Mouse (Mus musculus): ENCODE measurements around the gene Galnt14. TPM values are rescaled to one million over a fixed set of nuclear protein-coding genes. Genes with fewer than 3 reads are reported as not detected.
A peak's percentile ranks its signal among the peaks of the same experiment; 100 is the strongest.

Galnt14 gene
- polyA plus RNA-seq, 1 experiment from 2014 or later = 5.4 TPM

DNA sequence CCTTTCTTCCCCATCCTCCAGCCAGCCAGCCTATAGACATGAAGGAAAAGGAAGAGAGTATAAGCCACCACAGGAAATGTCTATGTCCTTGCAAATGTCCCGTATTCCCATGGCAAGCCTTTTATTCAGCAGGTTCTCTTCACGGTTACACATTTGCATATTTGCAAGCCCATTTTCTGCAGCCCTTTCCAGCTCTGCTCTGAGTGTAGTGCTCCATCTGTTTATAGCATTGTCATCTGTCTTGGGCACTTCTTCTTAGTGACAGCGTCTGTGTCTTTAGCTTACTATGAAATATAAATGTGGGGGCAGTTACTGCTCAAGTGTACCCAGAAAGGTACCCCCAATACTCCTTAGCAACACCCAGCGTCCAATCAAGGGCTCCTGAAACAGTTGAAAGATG lies 83.3 kb downstream of the Galnt14 start:
- no peaks in the 10 kb centered on the region for H3K4me1 ChIP-seq (replicated peaks; ENCODE audit: control insufficient read depth, insufficient read depth, low read length)
- H3K36me3 ChIP-seq (ENCODE audit: control insufficient read depth, insufficient read depth, low read length) = no peaks in the 10 kb centered on the region
- 85% methylated on average over 4 of the region's 4 CpGs for WGBS
- no peak overlapping the region for H3K4me3 ChIP-seq (ENCODE audit: low read depth, low read length)
- no peak overlapping the region for H3K27ac ChIP-seq (ENCODE audit: low read depth, low read length)
- ATAC-seq (replicated peaks; ENCODE audit: low FRiP score) = no peak
- no peak overlapping the region for H3K4me2 ChIP-seq (ENCODE audit: low read depth, low read length, severe bottlenecking)
- H3K9ac ChIP-seq (ENCODE audit: low read length) = no peak overlapping the region
- H3K27me3 ChIP-seq (ENCODE audit: control insufficient read depth, insufficient read depth, low read length) = no peaks in the 10 kb centered on the region
- no peak for DNase-seq (ENCODE audit: low spot score)
- no peaks in the 10 kb centered on the region for H3K9me3 ChIP-seq (ENCODE audit: control insufficient read depth, low read length)

DNA sequence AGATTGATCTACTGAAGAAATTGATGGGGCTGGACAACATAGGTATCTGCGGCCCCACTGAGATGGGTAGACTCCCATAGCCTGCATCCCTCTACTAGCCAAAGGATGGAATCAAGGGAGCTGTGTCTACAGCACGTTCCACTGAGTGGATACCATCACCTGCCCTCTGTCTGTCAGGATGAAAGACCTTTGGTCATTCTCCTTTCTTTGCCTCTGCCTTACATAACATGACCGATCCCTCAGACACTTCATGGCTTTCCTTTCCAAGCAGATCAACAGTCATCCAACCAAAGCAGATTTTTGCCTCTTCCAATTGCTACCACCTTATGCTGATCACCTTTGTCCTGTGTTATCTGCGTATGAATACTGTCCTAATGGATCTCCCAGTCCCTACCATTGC lies 90.2 kb downstream of the Galnt14 start:
- WGBS = 85% methylated on average over 4 of the region's 4 CpGs

DNA sequence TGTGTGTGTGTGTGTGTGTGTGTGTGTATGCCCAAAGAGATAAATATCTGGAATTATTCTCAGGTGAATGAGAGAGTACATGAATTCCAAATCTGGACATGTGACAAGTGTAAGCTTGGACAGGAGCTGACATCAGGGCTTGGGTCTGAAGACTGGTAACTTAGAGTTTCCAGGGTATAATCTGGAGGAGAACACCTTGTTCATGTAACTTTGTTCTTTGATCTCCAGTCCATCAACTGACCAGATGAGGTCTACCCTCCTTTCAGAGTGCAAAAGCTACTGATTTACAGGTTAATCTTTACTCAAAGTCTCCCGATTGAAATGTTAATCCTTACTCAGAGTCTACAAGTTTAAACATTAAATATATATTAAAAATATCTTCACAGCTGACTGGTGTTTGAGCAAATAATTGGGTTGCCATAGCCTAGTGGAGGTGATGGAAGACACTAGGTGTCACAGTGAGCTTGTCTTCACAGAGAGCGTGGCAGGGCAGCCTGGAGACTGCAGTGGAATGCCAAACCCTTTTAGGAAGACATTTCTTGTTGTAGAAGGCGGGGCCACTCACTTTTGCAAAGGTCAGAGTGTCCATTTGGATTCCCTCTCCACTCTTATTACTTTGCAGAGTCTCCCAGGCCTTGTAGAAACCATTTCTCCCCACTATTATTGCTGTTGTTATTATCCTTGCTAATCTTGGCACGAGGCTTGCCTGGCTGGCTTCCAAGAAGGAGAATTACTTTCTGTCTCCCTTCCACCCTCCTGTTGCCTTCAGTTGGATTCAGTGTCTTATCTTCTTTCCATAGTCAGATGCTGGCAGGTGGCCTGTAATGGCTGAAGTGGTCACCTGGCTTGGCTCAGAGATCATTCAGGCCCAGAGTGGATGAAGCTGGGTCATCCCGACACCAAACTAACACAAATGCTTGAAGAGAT lies 107.4 kb downstream of the Galnt14 start:
- H3K4me2 ChIP-seq (ENCODE audit: low read depth, low read length, severe bottlenecking) = no peak overlapping the region
- H3K27me3 ChIP-seq (ENCODE audit: control insufficient read depth, insufficient read depth, low read length) = no peaks in the 10 kb centered on the region
- no peak overlapping the region for H3K27ac ChIP-seq (ENCODE audit: low read depth, low read length)
- no peak overlapping the region for H3K9ac ChIP-seq (ENCODE audit: low read length)
- no peaks in the 10 kb centered on the region for H3K9me3 ChIP-seq (ENCODE audit: control insufficient read depth, low read length)
- 85% methylated on average over 5 of the region's 5 CpGs for WGBS
- no peaks in the 10 kb centered on the region for H3K36me3 ChIP-seq (ENCODE audit: control insufficient read depth, insufficient read depth, low read length)
- DNase-seq (ENCODE audit: low spot score) (no peak), ATAC-seq (replicated peaks; ENCODE audit: low FRiP score) (no peak)
- no peak overlapping the region for H3K4me3 ChIP-seq (ENCODE audit: low read depth, low read length)
- no peaks in the 10 kb centered on the region for H3K4me1 ChIP-seq (replicated peaks; ENCODE audit: control insufficient read depth, insufficient read depth, low read length)

More for the DNA sequence above, 90.2 kb downstream of the Galnt14 start:
- H3K9me3 ChIP-seq (ENCODE audit: control insufficient read depth, low read length) = no peaks in the 10 kb centered on the region
- no peaks in the 10 kb centered on the region for H3K36me3 ChIP-seq (ENCODE audit: control insufficient read depth, insufficient read depth, low read length)
- ATAC-seq (replicated peaks; ENCODE audit: low FRiP score) (no peak), DNase-seq (ENCODE audit: low spot score) (no peak)
- H3K4me3 ChIP-seq (ENCODE audit: low read depth, low read length) = no peak overlapping the region
- H3K4me1 ChIP-seq (replicated peaks; ENCODE audit: control insufficient read depth, insufficient read depth, low read length) = no peaks in the 10 kb centered on the region
- H3K9ac ChIP-seq (ENCODE audit: low read length) = no peak overlapping the region
- H3K27ac ChIP-seq (ENCODE audit: low read depth, low read length) = no peak overlapping the region
- no peaks in the 10 kb centered on the region for H3K27me3 ChIP-seq (ENCODE audit: control insufficient read depth, insufficient read depth, low read length)
- H3K4me2 ChIP-seq (ENCODE audit: low read depth, low read length, severe bottlenecking) = no peak overlapping the region

- H3K4me3 ChIP-seq (ENCODE audit: low read depth, low read length) = no peak overlapping the region
- H3K9me3 ChIP-seq (ENCODE audit: control insufficient read depth, low read length) = no peaks in the 10 kb centered on the region
- WGBS = 89% methylated on average over 6 of the region's 6 CpGs
- no peaks in the 10 kb centered on the region for H3K27me3 ChIP-seq (ENCODE audit: control insufficient read depth, insufficient read depth, low read length)
- no peak overlapping the region for H3K9ac ChIP-seq (ENCODE audit: low read length)
- ATAC-seq (replicated peaks; ENCODE audit: low FRiP score) (no peak), DNase-seq (ENCODE audit: low spot score) (no peak)
- H3K4me1 ChIP-seq (replicated peaks; ENCODE audit: control insufficient read depth, insufficient read depth, low read length) = no peaks in the 10 kb centered on the region
- H3K27ac ChIP-seq (ENCODE audit: low read depth, low read length) = no peak overlapping the region
- no peaks in the 10 kb centered on the region for H3K36me3 ChIP-seq (ENCODE audit: control insufficient read depth, insufficient read depth, low read length)
- H3K4me2 ChIP-seq (ENCODE audit: low read depth, low read length, severe bottlenecking) = no peak overlapping the region
These were observed 110.3 kb downstream of the Galnt14 start for GRCm38 (mm10) chr17:73599923-73600322.

DNA sequence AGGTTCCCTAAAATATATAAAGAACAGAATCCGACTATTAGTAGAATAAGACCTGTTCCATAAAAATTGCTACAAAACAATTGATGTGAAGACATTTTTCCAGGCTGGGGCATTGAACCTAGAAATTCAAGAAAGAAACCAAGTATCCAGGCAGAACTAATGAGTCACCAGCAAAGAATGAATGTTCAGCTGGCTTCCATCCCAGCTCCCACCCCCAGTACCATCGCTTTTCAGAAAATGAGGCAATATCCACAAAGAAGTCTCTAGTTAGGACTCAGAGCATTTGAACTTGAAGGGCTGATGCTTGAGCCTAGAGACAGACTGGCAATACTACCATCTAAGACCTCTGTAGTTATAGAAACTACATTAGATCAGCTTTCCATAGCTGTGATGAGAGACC lies 118.2 kb downstream of the Galnt14 start:
- Histone ChIP-seq H3K4me1 (replicated peaks; ENCODE audit: control insufficient read depth, insufficient read depth, low read length) (no peaks in the 10 kb centered on the region), H3K27ac (ENCODE audit: low read depth, low read length) (no peak overlapping the region), H3K9ac (ENCODE audit: low read length) (no peak overlapping the region), H3K27me3 (ENCODE audit: control insufficient read depth, insufficient read depth, low read length) (no peaks in the 10 kb centered on the region), H3K4me3 (ENCODE audit: low read depth, low read length) (no peak overlapping the region), H3K36me3 (ENCODE audit: control insufficient read depth, insufficient read depth, low read length) (no peaks in the 10 kb centered on the region), H3K9me3 (ENCODE audit: control insufficient read depth, low read length) (no peaks in the 10 kb centered on the region), H3K4me2 (ENCODE audit: low read depth, low read length, severe bottlenecking) (no peak overlapping the region)
- WGBS = 91% methylated on average over 2 of the region's 2 CpGs
- DNase-seq (ENCODE audit: low spot score) (no peak), ATAC-seq (replicated peaks; ENCODE audit: low FRiP score) (no peak)

GRCm38 (mm10) chr17:73587573-73587972 lies 122.7 kb downstream of the Galnt14 start:
- H3K9ac ChIP-seq (ENCODE audit: low read length) = no peak overlapping the region
- no peaks in the 10 kb centered on the region for H3K27me3 ChIP-seq (ENCODE audit: control insufficient read depth, insufficient read depth, low read length)
- H3K4me2 ChIP-seq (ENCODE audit: low read depth, low read length, severe bottlenecking) = no peak overlapping the region
- H3K27ac ChIP-seq (ENCODE audit: low read depth, low read length) = no peak overlapping the region
- WGBS = 79% methylated on average over 6 of the region's 6 CpGs
- DNase-seq (ENCODE audit: low spot score) (no peak), ATAC-seq (replicated peaks; ENCODE audit: low FRiP score) (0 out of 2 replicates have a peak, but pooled peaks have one; percentile 18)
- no peaks in the 10 kb centered on the region for H3K4me1 ChIP-seq (replicated peaks; ENCODE audit: control insufficient read depth, insufficient read depth, low read length)
- H3K36me3 ChIP-seq (ENCODE audit: control insufficient read depth, insufficient read depth, low read length) = no peaks in the 10 kb centered on the region
- no peaks in the 10 kb centered on the region for H3K9me3 ChIP-seq (ENCODE audit: control insufficient read depth, low read length)
- H3K4me3 ChIP-seq (ENCODE audit: low read depth, low read length) = no peak overlapping the region

GRCm38 (mm10) chr17:73574186-73574585 lies 136.1 kb downstream of the Galnt14 start:
- Histone ChIP-seq H3K9ac (ENCODE audit: low read length) (no peak overlapping the region), H3K4me1 (replicated peaks; ENCODE audit: control insufficient read depth, insufficient read depth, low read length) (no peaks in the 10 kb centered on the region), H3K9me3 (ENCODE audit: control insufficient read depth, low read length) (no peaks in the 10 kb centered on the region), H3K27ac (ENCODE audit: low read depth, low read length) (no peak overlapping the region), H3K27me3 (ENCODE audit: control insufficient read depth, insufficient read depth, low read length) (no peaks in the 10 kb centered on the region), H3K36me3 (ENCODE audit: control insufficient read depth, insufficient read depth, low read length) (no peaks in the 10 kb centered on the region), H3K4me3 (ENCODE audit: low read depth, low read length) (no peak overlapping the region), H3K4me2 (ENCODE audit: low read depth, low read length, severe bottlenecking) (no peak overlapping the region)
- DNase-seq (ENCODE audit: low spot score) (no peak), ATAC-seq (replicated peaks; ENCODE audit: low FRiP score) (no peak)
- 59% methylated on average over 1 of the region's 1 CpGs for WGBS

GRCm38 (mm10) chr17:73572881-73573280 lies 137.4 kb downstream of the Galnt14 start:
- no peaks in the 10 kb centered on the region for H3K36me3 ChIP-seq (ENCODE audit: control insufficient read depth, insufficient read depth, low read length)
- H3K4me1 ChIP-seq (replicated peaks; ENCODE audit: control insufficient read depth, insufficient read depth, low read length) = no peaks in the 10 kb centered on the region
- H3K4me3 ChIP-seq (ENCODE audit: low read depth, low read length) = no peak overlapping the region
- DNase-seq (ENCODE audit: low spot score) (no peak), ATAC-seq (replicated peaks; ENCODE audit: low FRiP score) (no peak)
- no peaks in the 10 kb centered on the region for H3K27me3 ChIP-seq (ENCODE audit: control insufficient read depth, insufficient read depth, low read length)
- no peak overlapping the region for H3K4me2 ChIP-seq (ENCODE audit: low read depth, low read length, severe bottlenecking)
- H3K9me3 ChIP-seq (ENCODE audit: control insufficient read depth, low read length) = no peaks in the 10 kb centered on the region
- no peak overlapping the region for H3K9ac ChIP-seq (ENCODE audit: low read length)
- no peak overlapping the region for H3K27ac ChIP-seq (ENCODE audit: low read depth, low read length)
- WGBS = 73% methylated on average over 5 of the region's 5 CpGs

GRCm38 (mm10) chr17:73572440-73572839 lies 137.8 kb downstream of the Galnt14 start:
- H3K4me3 ChIP-seq (ENCODE audit: low read depth, low read length) = no peak overlapping the region
- no peak overlapping the region for H3K4me2 ChIP-seq (ENCODE audit: low read depth, low read length, severe bottlenecking)
- DNase-seq (ENCODE audit: low spot score) (peak; percentile 63), ATAC-seq (replicated peaks; ENCODE audit: low FRiP score) (no peak)
- no peaks in the 10 kb centered on the region for H3K9me3 ChIP-seq (ENCODE audit: control insufficient read depth, low read length)
- no peaks in the 10 kb centered on the region for H3K36me3 ChIP-seq (ENCODE audit: control insufficient read depth, insufficient read depth, low read length)
- H3K27ac ChIP-seq (ENCODE audit: low read depth, low read length) = no peak overlapping the region
- H3K9ac ChIP-seq (ENCODE audit: low read length) = no peak overlapping the region
- 74% methylated on average over 5 of the region's 5 CpGs for WGBS
- no peaks in the 10 kb centered on the region for H3K27me3 ChIP-seq (ENCODE audit: control insufficient read depth, insufficient read depth, low read length)
- H3K4me1 ChIP-seq (replicated peaks; ENCODE audit: control insufficient read depth, insufficient read depth, low read length) = no peaks in the 10 kb centered on the region
